Mouse (Mus musculus): ENCODE results near the gene Kif26b.

The Kif26b gene

DNA sequence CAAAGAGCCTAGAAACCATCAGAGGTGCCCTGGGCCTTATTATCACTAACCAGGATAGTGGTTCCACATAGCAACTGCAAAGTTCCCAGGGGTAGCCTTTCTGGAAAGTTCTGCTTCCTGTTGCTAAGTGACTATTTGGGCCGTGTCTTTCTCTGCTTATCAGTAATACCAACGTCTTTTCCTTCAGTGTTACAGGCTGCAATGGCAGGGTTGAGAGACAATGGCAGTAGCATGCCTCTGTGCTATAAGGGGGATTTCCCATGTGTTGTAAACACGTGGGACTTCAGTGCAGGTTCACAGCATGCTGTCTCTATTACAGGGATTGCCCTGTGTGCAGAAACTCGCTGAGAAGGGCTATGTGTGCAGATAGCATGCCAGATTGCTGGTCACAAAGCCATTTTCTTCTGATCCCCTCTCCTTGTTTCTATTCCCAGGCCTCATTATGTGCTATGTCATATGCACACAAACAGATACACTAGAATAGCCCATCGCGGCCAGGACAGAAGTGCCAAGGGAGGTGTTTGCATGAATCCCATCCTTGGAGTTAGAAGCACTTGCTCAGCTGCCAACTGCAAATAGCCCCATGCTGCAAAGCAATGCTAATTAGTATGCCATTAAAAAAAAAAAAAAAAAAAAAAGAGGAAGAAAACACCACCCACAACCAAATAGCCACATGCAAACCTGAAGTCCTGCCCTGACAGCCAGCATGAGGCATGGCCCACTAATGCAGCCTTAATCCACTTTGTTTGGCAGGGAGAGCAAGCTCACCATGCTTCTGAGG is 384.2 kb downstream of the Kif26b start:
- DNase-seq (ENCODE audit: low read depth, low spot score), result no peak

DNA sequence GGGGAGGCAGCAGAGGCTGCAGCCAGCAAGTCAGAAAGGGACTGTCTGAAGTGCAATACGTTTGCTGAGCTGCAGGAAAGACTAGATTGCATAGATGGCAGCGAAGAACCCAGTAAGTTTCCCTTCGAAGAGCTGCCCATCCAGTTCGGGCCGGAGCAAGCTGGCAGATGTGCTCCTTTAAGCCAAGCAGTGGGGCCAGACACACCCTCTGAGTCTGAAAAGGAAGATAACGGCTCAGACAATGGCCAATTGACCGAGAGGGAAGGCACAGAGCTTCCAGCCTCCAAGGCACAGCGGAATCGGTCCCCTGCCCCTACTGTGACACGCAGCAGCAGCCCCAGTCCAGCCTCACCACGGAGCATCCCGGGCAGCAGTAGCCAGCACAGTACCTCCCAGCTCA is 386.1 kb downstream of the Kif26b start:
- DNase-seq (ENCODE audit: low read depth, low spot score), result no peak

GRCm38 (mm10) chr1:178917194-178917902 is 388.4 kb downstream of the Kif26b start:
- DNase-seq (ENCODE audit: low read depth, low spot score), result no peak

GRCm38 (mm10) chr1:178924492-178925183 is 395.7 kb downstream of the Kif26b start:
- DNase-seq (ENCODE audit: low read depth, low spot score), result no peak

DNA sequence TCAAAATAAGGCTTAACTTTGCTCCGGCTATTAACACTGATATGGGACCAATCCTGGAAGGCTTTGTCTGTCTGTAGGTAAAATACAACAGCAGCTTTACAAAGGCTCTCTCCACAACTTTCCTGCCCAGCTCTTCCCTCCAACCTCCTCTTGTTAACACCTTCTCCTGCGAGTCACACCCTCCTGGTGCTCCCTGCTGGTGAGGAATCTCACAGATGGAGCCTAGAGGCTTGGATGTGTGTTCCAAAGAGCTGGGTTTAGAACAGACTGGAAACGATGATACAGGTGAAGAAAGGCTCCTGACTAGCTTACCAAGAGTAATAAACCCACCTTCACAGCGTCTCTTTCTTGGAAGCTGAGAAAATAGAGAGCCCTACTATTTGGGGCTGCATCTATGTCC is 400.6 kb downstream of the Kif26b start:
- DNase-seq (ENCODE audit: low read depth, low spot score), result no peak

DNA sequence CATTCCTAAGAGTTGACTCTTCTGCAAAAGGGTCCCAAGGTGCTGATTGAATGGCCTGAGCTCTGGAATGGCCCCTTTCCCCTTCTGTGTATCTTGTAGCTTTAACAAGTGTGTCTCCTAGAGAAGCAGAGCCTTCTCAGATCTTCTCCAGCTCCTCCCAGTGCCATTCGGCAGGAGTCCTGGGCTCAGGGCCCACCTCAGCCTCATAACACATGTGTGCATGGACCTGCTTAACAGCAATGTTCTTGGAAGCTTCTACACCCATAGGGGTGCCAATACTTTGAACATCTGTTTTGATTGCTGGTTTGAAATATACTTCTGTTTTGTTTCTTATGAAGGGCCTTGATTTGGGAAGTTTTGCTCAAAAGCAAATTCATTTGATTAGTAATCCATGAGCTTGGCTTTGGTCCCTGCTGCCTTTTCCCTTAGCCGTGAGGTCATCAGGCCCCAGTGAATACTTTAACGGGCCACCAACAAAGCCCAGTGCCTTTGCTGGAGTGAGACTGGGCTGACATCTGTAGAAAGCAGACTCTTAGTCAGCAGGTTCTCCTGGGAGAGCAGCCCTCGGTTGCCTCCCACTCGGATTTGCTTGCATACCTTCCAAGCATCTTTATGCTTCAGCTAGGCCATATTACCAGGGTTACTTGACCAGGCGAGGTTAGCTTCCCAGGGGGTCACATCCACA is 405.2 kb downstream of the Kif26b start:
- no peak for DNase-seq (ENCODE audit: low read depth, low spot score)

- DNase-seq (ENCODE audit: low read depth, low spot score), result no peak
Observed at GRCm38 (mm10) chr1:178936457-178936856, 407.5 kb downstream of the Kif26b start.

GRCm38 (mm10) chr1:178936976-178937375 is 408.1 kb downstream of the Kif26b start:
- no peak for DNase-seq (ENCODE audit: low read depth, low spot score)

GRCm38 (mm10) chr1:178940353-178940752 is 411.4 kb downstream of the Kif26b start:
- DNase-seq (ENCODE audit: low read depth, low spot score), result no peak

DNA sequence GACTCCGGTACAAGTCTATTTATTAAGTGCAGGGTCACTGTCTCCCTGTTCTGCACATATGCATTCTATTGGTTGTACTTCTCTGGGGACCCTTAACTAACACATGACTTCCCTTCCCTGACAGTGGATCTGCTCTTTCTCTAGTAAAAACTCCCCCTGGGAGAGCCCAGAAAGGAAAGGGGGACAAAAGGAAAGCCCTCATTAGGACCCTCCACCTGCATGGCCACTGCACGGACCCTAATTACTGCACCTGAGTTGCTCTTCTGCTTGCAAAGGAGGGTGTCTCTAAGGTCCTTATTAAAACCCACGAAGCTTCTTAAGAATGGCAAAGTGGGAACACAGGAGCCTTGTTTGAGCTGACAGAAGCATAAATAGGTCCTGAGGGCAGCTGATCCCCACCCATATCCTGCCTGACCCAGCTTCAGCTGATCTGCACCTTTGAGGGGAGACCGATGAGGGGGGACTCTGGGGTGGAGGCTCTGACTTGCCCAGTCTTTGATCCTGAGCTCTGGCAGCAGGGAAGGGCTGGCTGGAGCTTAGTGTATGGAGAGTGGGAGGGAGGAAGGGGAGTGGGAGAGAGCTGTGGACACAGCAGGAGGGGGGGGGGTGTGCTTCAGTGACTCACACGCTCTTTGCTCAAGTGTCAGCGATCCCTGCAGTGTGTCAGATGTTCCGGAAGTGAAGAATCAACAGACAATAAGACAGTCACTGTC is 413.5 kb downstream of the Kif26b start:
- DNase-seq (ENCODE audit: low read depth, low spot score), result no peak

- peak; percentile 39 for DNase-seq (ENCODE audit: low read depth, low spot score)
Observed at GRCm38 (mm10) chr1:178952910-178953309, 424.0 kb downstream of the Kif26b start.

- no peak for DNase-seq (ENCODE audit: low read depth, low spot score)
Observed at GRCm38 (mm10) chr1:178958641-178959040, 429.7 kb downstream of the Kif26b start.

DNA sequence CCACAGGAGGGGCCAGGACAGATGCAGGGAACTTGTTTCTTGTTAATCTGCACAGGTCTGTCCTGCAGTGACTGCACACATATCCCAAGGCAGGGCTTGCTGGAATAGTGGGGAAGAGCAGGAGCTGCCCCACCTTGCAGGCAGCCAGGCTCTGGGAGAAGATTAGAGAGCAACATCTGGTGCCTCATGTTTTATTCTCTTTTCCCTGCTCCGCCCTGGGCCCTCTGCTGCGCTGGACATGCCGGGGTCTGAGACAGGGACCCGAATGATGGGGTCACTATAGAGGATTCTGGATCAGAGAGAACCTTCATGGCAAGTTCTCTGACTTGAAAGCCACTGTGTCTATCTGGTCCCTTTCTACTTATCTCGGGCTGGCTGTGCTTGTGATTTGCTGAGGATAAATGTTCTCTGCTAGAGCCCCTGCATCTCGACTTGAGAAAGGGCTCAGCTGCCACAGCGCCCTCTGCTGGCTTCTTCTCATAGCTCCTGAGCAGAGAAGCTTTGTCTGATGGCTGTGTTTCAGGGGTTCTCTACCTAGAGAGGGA is 431.2 kb downstream of the Kif26b start:
- peak; percentile 75 for DNase-seq (ENCODE audit: low read depth, low spot score)

GRCm38 (mm10) chr1:178961661-178962060 is 432.7 kb downstream of the Kif26b start:
- no peak for DNase-seq (ENCODE audit: low read depth, low spot score)

DNA sequence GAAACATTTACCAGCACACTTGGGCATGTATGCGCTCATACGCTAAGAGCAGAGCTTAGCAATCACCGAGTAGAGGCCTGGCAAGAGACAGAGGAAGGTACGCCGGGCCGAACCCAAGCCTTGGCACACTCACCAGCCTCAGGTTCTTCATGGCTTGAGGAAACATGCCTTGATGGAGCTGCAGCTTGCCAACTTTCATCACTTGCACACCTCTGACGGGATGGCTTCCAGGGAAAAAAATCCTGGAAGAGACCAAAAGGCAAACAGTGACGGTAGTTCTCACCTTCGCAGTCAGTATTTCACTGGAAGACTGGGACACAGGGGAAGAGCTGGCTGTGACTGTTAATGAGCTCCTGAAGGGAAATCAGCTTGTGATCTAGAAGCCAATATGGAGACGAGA is 443.1 kb downstream of the Kif26b start:
- no peak for DNase-seq (ENCODE audit: low read depth, low spot score)

DNA sequence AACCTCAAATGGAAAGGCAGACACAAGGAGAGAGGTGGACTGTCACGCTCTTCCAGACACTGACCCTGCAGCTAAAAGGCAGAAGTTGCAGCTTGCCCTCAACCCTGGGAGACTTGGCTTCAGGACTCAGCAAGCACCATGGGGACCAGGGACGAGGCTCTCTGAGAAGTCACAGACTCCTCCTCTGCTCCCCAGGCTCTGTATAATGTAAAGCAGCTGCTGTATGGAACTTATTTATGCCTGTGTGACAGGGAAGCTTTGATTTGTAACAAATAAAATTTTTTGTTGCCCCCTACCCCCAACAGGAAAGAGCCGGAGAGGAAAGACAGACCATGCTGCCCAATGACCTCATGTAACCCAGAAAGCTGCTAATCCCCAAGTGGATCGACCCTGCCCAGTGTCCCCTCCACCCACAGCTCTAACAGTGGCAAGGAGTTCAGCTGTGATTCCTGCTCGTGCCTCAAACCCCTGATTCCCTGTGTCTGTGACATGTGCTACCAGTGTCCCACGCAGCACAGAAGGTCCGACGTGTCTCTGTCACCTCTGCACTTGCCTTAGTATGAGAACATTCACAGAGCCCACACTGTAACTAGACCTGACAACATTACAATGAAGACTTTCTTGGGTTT is 449.8 kb downstream of the Kif26b start:
- DNase-seq (ENCODE audit: low read depth, low spot score), result no peak

DNA sequence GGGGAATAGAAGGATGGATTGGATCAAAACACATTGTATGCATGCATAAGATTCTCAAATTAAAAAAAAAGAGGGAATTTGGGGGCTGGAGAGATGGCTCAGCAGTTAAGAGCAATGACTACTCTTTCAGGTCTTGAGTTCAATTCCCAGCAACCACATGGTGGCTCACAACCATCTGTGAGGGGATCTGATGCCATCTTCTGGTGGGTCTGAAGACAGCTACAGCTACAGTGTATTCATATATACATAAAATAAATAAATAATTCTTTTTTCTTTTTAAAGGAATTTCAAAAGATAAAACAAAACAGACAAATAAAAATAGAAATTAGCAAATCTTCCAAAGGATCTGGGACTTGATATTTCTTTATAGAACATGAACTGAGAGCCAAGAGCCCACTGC is 451.3 kb downstream of the Kif26b start:
- no peak for DNase-seq (ENCODE audit: low read depth, low spot score)

DNA sequence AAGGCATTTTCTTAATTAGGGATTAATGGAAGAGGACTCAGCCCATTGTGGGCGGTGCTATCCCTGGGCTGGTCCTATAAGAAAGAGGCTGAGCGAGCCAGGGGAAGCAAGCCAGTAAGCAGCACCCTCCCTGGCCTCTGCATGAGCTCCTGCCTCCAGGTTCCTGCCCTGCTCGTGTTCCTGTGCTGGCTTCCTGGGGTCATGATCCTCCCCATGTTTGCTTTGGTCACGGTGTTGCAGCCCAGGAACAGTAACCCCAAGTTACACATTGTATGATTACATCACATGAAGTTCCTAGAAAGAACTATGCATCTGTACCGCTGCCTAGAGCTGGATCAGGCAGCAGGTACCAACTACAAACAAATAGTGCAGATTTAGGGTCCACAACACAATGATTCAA is 452.7 kb downstream of the Kif26b start:
- DNase-seq (ENCODE audit: low read depth, low spot score), result no peak

DNA sequence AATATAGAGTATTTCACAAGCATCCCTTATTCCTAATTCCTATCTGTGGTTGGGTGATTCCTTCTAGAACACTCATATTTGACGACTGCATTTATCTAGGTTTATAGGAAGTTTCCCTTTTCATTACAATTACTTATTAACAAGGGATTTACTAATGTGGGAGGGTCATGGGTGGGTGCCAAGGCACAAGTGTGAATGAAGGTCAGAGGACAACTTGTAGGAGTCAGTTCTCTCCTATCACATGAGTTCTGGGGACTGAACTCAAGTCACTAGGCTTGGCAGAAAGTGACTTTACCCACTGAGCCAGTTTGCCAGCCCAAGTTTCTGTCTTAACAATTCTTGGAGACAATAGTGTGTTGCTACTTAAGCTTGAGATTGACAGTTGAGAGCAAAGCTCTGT is 459.3 kb downstream of the Kif26b start:
- DNase-seq (ENCODE audit: low read depth, low spot score), result no peak
